Mouse (Mus musculus) hindbrain, embryonic 11.5 days (tissue): ENCODE results near the gene Ptprm. TPM values are rescaled to one million over a fixed set of nuclear protein-coding genes. Genes with fewer than 3 reads are reported as not detected.

Experiments used
- ATAC-seq: fragments of 200-750 bp; cut with Nextera tagmentation; 2 replicates; pipeline ENCODE4 v1.8.0; 2017; ENCODE audit warnings: mild to moderate bottlenecking, moderate TSS enrichment, moderate library complexity; ENCODE audit not compliant: low FRiP score
- DNase-seq: peaks from one replicate; pipeline ENCODE4 v3.0.0-alpha.2; 2015; ENCODE audit warnings: low spot score
- H3K27ac ChIP-seq: fragments of 300-500 bp; sonication (generic); 2 replicates; pipeline ENCODE4 v1.5.1; 2014; ENCODE audit warnings: mild to moderate bottlenecking, low read depth, low read length
- H3K27me3 ChIP-seq: fragments of 300-500 bp; sonication (generic); 2 replicates; pipeline ENCODE4 v1.6.1; 2014; ENCODE audit warnings: mild to moderate bottlenecking, low read length, moderate library complexity, mixed read lengths; ENCODE audit not compliant: control insufficient read depth, insufficient read depth
- H3K36me3 ChIP-seq: fragments of 300-500 bp; sonication (generic); 2 replicates; pipeline ENCODE4 v1.6.1; 2014; ENCODE audit warnings: mild to moderate bottlenecking, low read length, moderate library complexity, mixed read lengths; ENCODE audit not compliant: control insufficient read depth, insufficient read depth
- H3K4me1 ChIP-seq: fragments of 300-500 bp; sonication (generic); replicated peaks from 2 replicates; pipeline ENCODE4 v1.6.1; 2014; ENCODE audit warnings: low read length, mixed read lengths; ENCODE audit not compliant: control insufficient read depth, insufficient read depth
- H3K4me2 ChIP-seq: fragments of 300-500 bp; sonication (generic); replicated peaks from 2 replicates; pipeline ENCODE4 v1.6.1; 2014; ENCODE audit warnings: mild to moderate bottlenecking, low read depth, low read length
- H3K4me3 ChIP-seq: fragments of 300-500 bp; sonication (generic); 2 replicates; pipeline ENCODE4 v1.5.1; 2014; ENCODE audit warnings: low read depth, low read length
- H3K9ac ChIP-seq: fragments of 300-500 bp; sonication (generic); 2 replicates; pipeline ENCODE4 v1.6.1; 2014; ENCODE audit warnings: low read depth, low read length
- H3K9me3 ChIP-seq: fragments of 300-500 bp; sonication (generic); 2 replicates; pipeline ENCODE4 v1.6.1; 2016; ENCODE audit warnings: low read length; ENCODE audit not compliant: control insufficient read depth
- WGBS: fragments of 180-500 bp; shearing (Covaris S2); extraction: QIAGEN DNeasy Blood & Tissue Kit; methylation state at CpG from one replicate; pipeline ENCODE4 v1.1.7; 2014; 5-methylcytosine and 5-hydroxymethylcytosine counted together
- polyA plus RNA-seq: library from polyadenylated mRNA; unstranded; fragments of >200 nt; fragmentation: Nextera tagmentation; extraction: Ambion mirVana; gene quantifications from 2 replicates; pipeline ENCODE4 v1.2.1, GENCODE M21; 2014

Ptprm gene
- polyA plus RNA-seq, 1 experiment from 2014 or later, result 11.2 TPM

DNA sequence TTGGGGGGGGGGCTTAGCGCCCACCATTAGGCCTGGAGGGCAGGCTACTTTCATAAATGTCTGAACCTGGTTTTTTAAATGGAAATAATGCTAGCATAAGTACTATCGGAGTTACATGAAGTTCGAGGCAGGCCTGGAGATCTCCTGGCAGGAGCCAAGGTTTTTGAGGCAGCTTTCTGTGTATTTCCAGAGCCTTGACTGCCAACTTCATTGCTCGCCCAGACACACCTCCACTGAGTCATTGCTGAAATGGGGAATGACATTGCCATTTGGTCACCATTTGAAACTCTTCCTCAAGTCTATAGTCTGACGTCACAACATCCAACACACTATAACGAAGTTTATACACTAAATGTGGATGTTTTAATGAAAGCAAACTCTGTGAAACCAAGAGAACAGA, 89.5 kb downstream of the Ptprm start:
- H3K27me3 ChIP-seq, result no peaks in the 10 kb centered on the region
- 89% methylated on average over 6 of the region's 6 CpGs for WGBS
- H3K4me2 ChIP-seq, result no peak overlapping the region
- no peak for ATAC-seq
- H3K4me3 ChIP-seq, result no peak overlapping the region
- no peaks in the 10 kb centered on the region for H3K4me1 ChIP-seq
- no peak overlapping the region for H3K9ac ChIP-seq
- no peak for DNase-seq
- no peaks in the 10 kb centered on the region for H3K9me3 ChIP-seq
- no peaks in the 10 kb centered on the region for H3K36me3 ChIP-seq
- no peak overlapping the region for H3K27ac ChIP-seq

DNA sequence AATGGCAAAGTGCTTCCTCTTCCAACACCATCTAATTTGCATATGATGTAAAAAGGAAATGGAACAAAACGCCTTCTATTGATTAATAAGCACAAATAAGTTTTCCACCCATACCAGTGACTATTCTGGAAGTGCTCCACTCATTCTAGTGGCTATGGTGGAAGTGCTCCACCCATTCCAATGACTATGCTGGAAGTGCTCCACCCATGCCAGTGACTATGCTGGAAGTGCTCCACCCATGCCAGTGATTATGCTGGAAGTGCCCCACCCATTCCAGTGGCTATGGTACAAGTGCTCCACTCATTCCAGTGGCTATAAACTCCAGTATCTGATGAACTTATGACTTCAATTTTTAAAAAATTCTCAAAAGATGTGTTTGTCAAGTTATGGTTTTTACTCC, 91.2 kb downstream of the Ptprm start:
- H3K9me3 ChIP-seq, result no peaks in the 10 kb centered on the region
- 83% methylated on average over 1 of the region's 1 CpGs for WGBS
- no peak overlapping the region for H3K4me2 ChIP-seq
- no peaks in the 10 kb centered on the region for H3K27me3 ChIP-seq
- no peaks in the 10 kb centered on the region for H3K36me3 ChIP-seq
- no peak overlapping the region for H3K27ac ChIP-seq
- H3K4me1 ChIP-seq, result no peaks in the 10 kb centered on the region
- DNase-seq (no peak), ATAC-seq (no peak)
- H3K9ac ChIP-seq, result no peak overlapping the region
- H3K4me3 ChIP-seq, result no peak overlapping the region

DNA sequence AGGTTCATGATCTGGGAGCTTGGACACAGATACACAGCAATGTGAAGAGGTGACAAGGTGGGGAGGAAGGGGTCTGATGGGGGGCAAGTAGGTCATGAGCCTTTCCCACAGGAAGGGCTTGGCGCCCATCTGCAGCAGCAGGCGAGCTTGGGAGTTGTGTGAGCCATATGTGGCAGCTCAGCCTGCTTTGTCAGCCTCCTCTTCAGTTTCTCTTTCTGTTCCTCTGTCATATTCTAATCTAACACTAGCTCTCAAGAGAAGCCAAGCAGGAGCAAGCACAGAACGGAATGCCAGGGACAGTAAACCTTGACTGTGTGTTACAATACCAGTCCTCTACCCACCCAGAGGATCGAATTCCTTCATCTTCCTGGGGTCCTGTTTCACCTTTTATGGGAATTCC, 94.2 kb downstream of the Ptprm start:
- no peak overlapping the region for H3K4me2 ChIP-seq
- no peak overlapping the region for H3K4me3 ChIP-seq
- H3K9ac ChIP-seq, result no peak overlapping the region
- no peaks in the 10 kb centered on the region for H3K27me3 ChIP-seq
- no peaks in the 10 kb centered on the region for H3K36me3 ChIP-seq
- DNase-seq, result no peak
- WGBS, result 85% methylated on average over 4 of the region's 4 CpGs
- no peaks in the 10 kb centered on the region for H3K9me3 ChIP-seq
- ATAC-seq, result no peak
- H3K27ac ChIP-seq, result no peak overlapping the region
- no peaks in the 10 kb centered on the region for H3K4me1 ChIP-seq

DNA sequence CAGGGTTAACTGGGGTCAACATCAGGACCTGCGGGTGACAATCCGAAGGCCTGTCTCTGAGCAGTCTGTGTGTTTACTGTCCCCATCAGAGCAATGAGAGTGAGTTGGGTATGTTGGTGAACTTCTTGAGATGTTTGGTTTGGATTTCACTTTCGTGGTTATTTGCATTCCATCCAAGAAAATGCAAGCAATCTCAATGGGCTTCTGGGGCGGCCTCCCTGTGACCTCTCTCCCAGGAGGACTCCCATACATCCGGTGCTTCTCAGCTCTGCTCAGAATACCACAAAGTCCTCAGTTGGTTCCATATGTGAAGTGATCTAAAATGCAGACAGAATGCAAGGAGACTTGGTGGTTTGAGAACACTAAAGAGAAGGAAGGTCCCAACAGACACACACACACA, 96.5 kb downstream of the Ptprm start:
- no peak overlapping the region for H3K4me3 ChIP-seq
- H3K9ac ChIP-seq, result no peak overlapping the region
- no peak overlapping the region for H3K27ac ChIP-seq
- no peak overlapping the region for H3K4me2 ChIP-seq
- WGBS, result 70% methylated on average over 5 of the region's 5 CpGs
- H3K27me3 ChIP-seq, result no peaks in the 10 kb centered on the region
- no peaks in the 10 kb centered on the region for H3K9me3 ChIP-seq
- no peaks in the 10 kb centered on the region for H3K36me3 ChIP-seq
- H3K4me1 ChIP-seq, result no peaks in the 10 kb centered on the region
- ATAC-seq, result no peak
- no peak for DNase-seq

DNA sequence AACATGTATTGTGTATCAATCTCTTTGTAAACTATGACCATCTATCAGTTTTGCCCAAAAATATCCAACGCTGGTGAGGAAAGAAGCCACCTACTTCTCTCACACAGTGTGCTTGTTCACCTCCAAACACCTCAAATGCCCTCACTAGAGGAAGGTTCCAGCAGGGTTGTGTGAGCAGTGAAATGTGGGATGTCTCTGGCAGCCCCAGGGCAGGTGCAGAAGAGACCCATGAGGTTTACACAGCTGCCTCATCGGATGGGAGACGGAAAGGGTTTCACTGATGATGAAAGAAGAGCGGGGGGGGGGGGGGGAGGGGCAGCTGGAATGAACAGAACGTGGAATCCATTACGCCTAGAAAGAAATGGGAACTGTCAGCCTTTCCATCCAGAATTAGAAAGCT, 98.1 kb downstream of the Ptprm start:
- Histone ChIP-seq H3K4me1 (no peaks in the 10 kb centered on the region), H3K27me3 (no peaks in the 10 kb centered on the region), H3K4me3 (no peak overlapping the region), H3K4me2 (no peak overlapping the region), H3K9ac (no peak overlapping the region), H3K27ac (no peak overlapping the region), H3K9me3 (no peaks in the 10 kb centered on the region), H3K36me3 (no peaks in the 10 kb centered on the region)
- no peak for ATAC-seq
- no peak for DNase-seq
- 59% methylated on average over 5 of the region's 6 CpGs for WGBS

DNA sequence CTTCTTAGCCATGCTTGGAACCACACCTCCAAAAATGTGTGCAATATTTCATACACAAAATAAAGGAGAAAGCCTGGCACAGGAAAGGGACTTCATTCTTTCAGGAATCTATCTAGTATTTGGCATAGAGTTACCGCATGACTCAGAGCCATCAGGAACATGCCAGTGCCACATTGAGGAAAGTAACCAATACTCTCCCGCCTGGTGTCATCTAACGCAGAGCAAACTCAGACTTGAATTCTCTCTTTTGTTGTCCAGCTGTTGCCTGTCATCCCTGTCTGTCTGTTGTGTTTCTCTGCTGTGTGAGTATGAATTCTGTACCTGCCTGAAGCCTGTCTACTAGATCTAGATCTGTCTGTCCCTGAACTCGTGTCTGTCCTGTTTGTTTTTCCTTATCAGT, 100.8 kb downstream of the Ptprm start:
- Histone ChIP-seq H3K4me1 (no peaks in the 10 kb centered on the region), H3K27me3 (no peaks in the 10 kb centered on the region), H3K27ac (no peak overlapping the region), H3K4me3 (no peak overlapping the region), H3K9me3 (no peaks in the 10 kb centered on the region), H3K4me2 (no peak overlapping the region), H3K9ac (no peak overlapping the region), H3K36me3 (no peaks in the 10 kb centered on the region)
- no peak for ATAC-seq
- DNase-seq, result no peak
- WGBS, result 70% methylated on average over 4 of the region's 4 CpGs

DNA sequence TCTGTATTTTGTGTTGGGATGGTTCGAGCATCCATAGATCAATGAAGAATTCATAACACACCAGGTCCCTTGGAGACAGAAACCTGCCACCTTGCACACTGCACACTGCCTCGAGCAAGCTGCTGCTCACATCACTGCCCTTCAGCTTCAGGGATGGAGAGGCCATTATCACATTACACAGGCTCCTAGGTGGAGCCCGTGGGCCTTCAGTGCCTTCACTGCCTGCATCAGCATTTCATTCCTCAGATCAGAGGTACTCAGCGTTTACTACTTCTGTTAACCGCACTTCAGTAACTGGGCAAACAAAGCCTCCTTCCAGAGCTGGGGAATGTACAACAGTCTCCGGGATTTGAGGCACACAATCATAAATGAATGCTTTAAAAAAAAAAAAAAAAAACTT, 101.3 kb downstream of the Ptprm start:
- 74% methylated on average over 6 of the region's 6 CpGs for WGBS
- no peak overlapping the region for H3K27ac ChIP-seq

DNA sequence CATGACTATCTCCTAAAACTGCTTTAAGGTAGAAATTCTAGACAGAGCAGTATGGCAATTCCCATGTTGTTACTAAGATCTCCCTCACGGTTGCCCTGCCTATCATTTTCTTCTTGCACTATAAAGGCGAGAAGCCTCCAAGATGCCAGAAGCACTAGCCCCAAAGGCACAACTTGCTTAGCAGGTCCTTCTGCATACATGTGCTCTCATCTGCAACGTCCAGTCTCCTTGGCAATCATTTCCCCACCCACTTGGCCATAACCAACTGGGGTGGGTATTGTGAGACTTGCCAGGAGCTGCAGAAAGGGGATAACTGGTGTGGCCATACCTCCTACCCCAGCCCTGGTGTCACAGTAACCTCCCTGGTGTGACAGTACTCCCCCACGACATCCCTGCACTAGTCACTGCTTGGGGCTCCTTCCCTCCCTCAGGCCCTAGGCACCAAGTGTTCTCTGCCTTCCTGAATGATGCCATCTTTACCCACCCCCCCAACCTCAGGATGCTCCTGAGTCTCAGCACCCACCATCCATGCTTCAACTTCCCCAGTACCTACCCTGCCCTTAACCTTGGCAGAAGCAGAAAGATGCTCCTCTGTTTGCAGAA, 108.9 kb downstream of the Ptprm start:
- H3K4me2 ChIP-seq, result no peak overlapping the region
- no peak overlapping the region for H3K27ac ChIP-seq
- WGBS, result 68% methylated on average over 4 of the region's 4 CpGs
- no peak for ATAC-seq
- no peaks in the 10 kb centered on the region for H3K36me3 ChIP-seq
- H3K9ac ChIP-seq, result no peak overlapping the region
- no peak for DNase-seq
- no peak overlapping the region for H3K4me3 ChIP-seq
- H3K4me1 ChIP-seq, result no peaks in the 10 kb centered on the region
- H3K9me3 ChIP-seq, result no peaks in the 10 kb centered on the region
- no peaks in the 10 kb centered on the region for H3K27me3 ChIP-seq

More for the DNA sequence above, 101.3 kb downstream of the Ptprm start:
- Histone ChIP-seq H3K4me1 (no peaks in the 10 kb centered on the region), H3K9ac (no peak overlapping the region), H3K27me3 (no peaks in the 10 kb centered on the region), H3K4me2 (no peak overlapping the region), H3K4me3 (no peak overlapping the region), H3K9me3 (no peaks in the 10 kb centered on the region), H3K36me3 (no peaks in the 10 kb centered on the region)
- DNase-seq, result no peak
- ATAC-seq, result no peak

DNA sequence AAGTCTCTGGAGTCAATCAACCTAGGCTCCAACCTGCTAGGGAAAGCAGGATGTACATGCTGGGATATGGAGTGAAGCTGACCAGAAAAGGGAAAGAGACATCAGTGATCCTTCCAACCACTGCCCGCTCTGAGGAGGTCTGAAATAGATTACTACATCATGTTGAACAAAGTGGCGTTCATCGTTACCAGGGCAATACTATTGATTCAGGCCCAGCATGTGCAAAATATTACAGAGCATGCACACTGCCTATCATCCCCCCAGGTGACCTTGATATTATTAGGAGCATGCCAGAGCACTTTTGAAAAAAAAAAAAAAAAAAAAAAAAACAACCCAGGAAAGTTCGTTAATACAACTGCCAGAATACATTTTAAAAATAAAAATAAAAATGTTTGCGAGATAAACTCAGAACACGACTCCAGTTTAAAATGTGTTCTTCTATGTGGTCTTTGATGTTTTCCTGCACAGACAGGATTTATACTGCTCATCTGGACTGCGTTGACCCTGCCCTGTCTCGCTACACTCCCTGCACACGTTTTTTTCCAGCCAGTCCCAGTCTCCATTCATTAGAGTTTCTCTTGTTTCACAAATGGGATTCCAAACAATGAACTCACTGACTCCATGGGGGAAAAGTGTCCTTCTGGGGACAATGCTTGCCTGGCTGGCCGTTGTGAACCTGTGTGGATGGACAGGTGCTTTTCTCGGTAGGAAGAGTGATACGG, 111.3 kb downstream of the Ptprm start:
- ATAC-seq (0 out of 2 replicates have a peak, but pooled peaks have one; percentile 40), DNase-seq (no peak)
- Histone ChIP-seq H3K4me3 (no peak overlapping the region), H3K4me1 (no peaks in the 10 kb centered on the region), H3K27ac (no peak overlapping the region), H3K4me2 (no peak overlapping the region), H3K36me3 (no peaks in the 10 kb centered on the region), H3K9me3 (no peaks in the 10 kb centered on the region), H3K27me3 (no peaks in the 10 kb centered on the region), H3K9ac (no peak overlapping the region)
- WGBS, result 50% methylated on average over 12 of the region's 12 CpGs
